Mouse (Mus musculus): ENCODE measurements at regions not wholly inside any gene's neighbourhood (a gene's known extent, or its start where the extent isn't known, plus 50 kb on each side); places are given as distances from the start of the nearest gene placed in this dataset.

DNA sequence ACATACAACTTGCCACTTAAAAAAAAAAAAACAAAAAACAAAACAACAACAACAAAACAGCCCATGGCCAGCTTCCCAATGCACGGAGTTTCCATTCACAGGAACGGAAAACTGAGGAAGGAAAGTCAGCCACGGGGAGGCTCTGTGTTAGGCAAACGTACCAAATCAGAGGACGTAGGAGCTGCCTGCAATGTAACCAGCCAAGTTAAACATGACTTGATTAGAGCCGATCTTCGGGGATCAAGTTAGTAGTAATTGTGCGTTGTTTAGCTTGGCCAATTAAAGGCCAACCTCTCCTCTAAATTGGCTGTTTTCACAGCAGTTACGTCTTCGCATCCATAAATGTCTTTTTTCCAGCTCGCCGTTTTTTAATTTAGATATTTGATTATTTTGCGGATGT, 190.7 kb downstream of the Cd83 start:
- DNase-seq, result no peak

DNA sequence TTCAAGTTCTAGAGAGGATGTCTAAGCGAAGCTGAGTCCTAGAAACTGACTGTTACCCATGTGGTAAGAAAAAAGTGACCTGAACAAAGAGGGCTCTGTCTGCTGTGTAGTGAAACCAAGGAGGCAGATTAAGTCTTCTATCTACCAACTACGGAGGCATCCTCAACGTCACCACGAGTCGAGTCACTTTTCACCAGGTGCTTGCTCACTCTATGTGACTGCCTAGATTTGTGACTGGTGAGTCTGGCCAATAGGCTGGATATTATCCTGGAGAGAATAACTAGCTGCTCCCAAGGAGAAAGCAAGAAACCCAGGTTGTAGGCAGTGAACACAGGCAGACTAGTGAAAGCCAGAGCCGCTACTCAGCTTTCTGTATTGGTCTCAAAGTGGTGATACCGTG, 191.2 kb downstream of the Cd83 start:
- no peak for DNase-seq

DNA sequence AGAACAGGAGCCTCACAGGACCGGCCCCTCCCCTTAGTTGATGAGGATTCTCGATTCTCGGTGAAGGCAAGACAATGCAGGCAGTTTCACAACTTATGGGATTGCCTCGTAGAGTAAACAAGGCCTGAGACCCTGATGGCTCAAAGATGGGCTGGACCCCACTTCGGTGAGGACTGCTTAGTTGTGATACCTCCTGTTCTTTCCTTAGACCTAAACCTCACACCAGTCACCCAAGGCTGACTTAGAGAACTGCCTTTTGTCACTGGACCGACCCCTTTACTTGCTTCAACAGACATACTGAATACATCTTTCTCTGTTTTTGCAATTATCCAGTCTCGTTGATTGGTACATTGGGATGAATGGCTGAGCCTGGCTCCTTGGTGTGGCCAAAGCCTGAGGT, 192.1 kb downstream of the Cd83 start:
- no peak for DNase-seq

DNA sequence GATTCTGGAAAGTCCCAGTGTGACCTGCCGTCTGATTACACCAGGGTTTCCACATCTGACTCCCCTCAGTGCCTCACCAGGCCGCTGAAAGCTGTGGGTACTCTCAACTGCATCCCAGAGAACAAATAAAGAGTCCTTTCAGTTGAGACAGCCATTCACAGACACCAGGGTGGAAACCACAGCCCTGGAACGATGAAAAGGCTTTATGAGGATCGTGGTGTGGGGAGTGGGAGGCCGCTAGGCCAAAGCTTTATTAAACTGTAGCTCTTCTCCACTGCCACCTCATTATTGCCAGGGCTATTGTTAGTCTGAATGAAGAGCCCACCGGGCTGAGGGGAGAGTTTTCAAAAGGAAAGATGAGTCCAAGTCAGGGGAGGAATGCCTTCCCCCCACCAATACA, 202.8 kb downstream of the Cd83 start:
- DNase-seq, result no peak

DNA sequence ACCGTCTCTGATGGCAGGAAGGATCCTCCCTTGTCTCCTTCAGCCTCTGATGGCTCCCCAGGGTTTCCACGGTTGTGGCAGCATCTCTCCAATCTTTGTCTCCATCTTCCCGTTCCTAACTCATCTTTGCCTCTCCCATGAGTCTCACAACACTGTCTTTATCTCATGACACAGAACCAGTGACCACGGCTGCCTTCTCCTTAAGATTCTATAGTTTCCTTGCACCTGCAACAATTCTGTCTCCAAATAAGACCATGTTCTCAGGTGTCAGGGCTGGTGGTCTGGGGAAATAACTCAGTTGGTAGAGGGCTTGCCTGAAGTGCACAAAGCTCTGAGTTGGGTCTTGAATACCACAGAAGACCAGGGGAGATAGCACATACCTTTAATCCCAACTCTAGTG, 203.8 kb downstream of the Cd83 start:
- no peak for DNase-seq

DNA sequence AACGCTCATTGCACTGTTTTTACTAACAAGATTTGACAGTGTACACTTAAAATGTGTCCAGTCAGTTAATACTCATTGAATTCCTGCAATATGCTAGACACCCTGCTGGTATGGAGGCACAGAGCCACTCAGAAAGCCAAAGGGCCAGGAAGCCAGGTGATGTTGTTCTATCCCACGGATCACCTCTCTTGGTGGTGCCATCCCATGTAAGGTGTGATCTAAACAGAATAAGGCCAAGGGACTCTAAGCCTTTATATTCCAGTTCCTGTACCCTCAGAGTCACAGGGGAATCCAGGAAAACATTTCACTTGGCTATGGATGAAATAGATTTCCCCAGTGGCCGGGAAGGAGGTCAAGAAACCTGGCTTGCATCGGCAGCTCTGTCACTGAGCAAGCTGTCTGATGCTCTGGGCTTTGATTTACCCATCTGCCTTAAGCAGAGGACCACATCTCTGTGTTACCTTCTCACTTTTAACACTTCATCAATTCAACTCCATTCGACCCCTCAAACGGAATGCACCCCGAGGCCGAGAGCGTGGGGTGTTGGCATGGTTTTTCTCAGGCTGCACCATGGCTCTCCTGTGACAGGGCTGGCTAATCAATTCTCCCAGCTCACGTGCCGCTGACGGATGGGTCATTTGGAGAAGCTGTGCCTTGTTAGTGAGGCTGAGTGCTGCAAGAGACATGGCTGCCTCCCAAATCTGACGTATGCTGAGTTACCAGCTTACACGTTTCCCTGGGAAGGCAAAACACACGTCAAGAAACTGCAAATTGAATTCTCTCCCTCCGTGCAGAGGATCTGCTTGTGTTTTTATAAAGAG, 205.9 kb downstream of the Cd83 start:
- DNase-seq, result no peak

DNA sequence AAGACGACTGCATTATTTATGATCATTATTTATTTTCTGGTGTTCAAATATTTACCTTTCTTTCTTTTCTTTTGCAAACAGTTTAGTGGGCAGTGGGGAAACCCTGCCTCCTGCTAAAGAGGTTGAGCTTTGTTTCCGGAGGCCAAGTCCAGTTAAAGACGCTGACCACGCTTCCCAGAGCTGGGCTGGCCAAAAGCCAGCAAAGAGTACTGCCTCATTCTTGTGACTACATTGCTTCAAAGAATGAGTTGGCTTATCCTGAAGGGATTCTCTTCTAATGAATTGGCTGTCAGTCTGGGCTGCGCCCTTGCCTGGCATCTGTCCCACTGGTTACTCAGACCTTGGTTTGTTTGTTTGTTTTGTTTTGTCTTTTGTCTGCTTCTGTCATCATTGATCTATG, 207.2 kb downstream of the Cd83 start:
- DNase-seq, result peak; percentile 81

DNA sequence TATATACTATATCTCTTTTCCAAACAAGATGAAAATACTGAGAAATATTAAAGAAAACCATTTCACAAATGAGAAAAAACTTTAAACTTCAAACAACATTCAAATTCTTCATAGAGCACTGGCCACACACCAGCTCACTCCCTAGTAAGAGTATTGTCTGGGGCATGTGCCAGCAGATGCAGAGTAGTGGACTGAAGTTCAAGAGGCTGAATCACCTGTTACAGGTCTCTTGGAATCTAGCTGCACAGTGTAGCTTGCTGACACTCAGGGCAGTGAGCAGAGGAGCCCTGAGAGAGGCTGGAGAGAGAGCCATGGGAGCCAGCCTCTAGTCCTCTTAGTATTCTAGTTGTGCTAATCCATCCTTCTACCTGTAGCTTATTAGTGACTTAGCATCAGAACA, 208.4 kb downstream of the Cd83 start:
- peak; percentile 28 for DNase-seq

DNA sequence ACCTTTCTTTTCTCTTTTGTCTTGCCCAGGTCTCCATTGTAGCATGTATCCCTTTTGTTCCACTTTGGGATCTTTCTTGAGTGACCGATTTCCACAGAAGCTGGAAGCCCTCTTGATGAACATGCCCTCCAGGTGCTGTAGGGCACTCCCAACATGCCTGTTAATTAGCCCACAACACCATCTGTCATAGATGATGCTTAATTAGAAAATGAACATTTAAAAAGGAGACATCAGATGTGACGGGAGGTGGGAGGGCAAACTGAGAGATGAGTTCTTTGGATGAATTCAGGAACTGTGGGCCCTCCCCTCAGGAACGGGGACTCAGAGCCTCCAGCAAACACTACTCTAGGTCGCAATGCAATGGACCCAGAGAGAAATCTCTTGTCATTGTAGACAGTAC, 209.8 kb downstream of the Cd83 start:
- no peak for DNase-seq

DNA sequence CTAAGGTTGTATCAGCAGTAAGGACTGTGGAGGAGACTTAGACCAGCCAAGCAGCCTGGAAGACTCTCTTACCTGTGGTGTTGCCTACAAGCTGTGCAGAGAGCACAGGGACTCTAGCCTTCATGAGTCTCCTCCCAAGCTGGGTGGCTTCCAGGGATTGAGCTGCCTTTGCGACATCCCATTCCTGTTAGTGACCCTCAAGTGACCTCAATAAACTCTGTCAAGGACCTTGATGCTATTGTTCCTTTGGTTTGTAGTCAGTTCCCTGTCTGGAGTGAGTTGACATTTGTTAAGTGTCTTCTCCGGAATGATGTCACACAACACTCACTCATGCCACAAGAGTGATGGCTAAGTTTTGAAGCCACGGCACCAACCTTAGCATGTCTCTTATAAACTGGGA, 211.0 kb downstream of the Cd83 start:
- peak; percentile 41 for DNase-seq

DNA sequence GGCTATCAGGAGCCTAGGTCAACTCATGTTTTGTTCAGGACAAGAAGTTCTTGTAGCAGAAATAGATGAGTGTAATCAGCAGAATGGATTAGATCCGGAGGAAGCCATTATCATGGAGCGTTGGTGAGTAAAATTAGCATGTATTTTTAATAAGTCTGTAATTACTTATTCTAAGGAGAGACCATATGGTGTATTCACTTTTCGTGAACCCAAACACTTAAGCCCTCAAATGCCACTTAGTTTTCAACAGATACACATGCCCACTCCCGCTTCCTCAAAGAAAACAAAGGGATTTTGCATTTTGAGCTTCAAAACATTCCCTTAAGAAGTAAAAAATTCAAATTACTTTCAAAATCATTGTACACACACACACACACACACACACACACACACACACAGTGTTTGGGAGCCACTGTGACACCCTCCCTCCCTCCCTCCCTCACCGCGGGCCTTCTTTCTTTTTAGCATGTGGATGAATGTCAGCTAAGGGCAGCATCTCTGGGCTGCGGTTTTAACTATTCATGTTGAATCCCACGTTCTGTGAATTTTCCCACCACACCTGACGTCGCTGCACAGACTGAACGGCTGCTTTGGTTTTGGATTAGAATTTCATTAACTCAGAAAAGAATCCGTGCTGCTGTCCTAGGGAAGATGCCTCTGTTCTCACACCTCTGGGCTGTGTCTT, 217.4 kb downstream of the Cd83 start:
- DNase-seq, result no peak

DNA sequence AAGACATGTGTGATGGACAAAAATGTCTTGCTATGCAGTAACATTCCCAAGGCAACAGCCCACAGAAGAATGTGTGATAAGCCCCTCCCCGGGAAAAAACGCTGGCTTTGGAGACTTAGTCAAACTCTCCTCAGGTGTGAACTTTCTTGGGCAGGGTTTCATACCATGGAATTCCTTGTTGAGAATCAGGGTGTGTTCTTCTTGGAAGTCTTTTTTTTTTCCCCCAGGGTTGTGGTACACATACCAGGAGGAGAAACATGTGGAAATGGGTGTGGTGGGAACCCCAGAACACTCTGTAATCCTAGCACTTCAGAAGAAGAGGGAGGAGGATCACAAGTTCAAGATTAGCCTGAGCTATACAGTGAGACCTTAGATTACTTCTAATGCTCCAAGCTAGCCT, 228.3 kb downstream of the Cd83 start:
- DNase-seq, result no peak

DNA sequence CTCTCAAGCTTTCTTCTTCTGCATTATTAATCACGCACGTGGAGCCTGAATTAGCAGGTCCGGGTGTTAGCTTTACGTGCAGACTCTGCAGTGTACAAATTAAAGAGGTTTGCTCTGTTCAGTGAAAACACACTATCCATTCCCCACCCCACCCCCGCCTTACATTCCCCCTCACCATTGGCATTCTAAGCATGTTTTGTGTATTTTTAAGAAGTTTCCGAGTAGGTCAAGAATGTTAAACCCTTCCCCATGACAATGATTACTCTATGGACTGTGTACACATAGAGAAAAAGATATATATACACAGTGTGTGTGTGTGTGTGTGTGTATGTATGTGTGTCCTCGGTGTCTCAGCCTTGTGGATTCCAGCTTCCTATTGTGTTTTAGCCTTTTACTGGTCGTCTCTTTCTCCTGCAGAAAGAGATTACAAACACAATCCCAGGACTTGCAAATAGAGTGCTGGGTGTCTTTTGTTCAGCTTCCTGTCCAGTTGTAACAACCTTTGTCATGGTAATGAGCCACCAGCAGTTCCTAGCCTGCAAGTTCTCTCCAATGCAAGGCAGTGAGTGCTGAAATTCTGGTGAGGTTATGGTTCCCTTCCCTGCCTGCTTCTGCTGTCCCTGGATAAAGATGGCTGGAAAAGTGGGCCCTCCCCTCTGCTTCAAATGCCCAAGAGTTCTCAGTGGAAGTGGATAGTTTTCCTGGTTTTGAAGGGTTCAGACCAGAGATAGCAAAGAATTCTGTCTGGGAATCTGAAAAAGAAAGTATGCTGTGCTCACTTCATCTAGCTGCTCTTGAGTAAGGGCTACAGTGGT, 234.1 kb downstream of the Cd83 start:
- no peak for DNase-seq

DNA sequence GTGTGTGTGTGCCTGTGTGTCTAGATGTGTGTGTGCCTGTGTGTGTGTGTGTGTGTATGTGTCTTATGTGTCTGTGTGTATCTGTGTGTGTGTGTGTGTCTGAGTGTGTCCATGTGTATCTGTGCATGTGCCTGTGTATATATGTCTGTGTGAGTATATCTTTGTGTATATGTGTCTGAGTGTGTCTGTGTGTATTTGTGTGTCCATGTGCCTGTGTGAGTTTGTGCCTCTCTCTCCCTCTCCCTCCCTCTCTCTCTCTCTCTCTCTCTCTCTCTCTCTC, 234.7 kb downstream of the Cd83 start:
- DNase-seq, result no peak

DNA sequence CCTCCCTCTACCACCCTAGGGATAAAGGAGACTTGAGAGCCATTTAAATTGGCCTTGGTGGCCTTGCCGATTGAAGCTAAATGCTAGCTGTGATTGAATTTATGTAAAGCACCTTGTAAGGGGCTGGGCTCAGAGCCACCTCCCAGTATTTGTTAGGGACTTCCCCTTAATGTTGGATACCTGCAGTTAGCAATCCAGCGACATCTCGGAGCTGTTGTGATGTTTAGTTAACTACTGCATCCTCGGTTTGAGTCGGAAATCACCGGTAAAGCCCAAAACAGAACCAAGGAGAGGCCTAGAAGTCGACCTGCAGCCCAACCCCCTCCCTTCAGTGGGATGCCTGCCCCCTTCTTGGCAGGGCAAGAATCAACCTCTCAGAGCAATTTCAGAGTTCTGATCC, 236.3 kb downstream of the Cd83 start:
- DNase-seq, result no peak

DNA sequence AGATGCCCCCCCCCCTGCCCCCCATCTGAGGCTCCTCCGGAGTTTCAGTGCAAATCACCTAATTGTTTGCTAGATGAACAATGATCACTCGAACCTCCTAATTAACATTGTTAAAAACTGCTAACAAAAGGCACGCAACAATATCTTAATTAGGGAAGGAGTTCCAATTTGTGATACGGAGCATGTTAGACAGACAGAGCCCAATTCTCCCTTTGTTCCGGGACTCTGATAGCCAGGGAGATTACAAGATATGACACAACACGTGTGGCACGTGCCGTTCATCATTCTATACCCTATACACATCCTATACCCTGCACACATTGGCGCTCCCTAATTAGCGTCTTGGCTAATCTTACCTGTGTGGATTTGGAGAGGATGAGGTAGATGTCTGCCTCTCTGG, 237.5 kb downstream of the Cd83 start:
- DNase-seq, result no peak

DNA sequence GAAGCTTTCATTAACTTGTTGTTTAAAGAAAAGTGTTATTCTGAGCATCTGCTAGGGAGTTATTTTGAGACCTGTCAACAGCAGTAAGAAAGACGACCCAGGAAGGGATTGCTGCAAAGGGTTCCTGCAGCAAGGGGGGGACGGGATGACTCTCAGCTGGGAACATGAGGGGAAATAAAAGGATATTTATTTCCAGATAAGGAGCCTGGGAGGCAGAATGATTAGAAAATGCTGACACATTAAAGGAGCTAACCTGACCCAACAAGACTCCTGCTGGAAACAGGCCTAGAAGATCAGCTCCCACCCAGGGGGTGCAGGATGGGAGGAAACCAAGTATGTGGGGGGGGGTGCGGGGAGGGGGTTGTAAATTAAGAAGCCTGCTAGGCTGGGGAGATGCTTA, 240.0 kb downstream of the Cd83 start:
- DNase-seq, result no peak

DNA sequence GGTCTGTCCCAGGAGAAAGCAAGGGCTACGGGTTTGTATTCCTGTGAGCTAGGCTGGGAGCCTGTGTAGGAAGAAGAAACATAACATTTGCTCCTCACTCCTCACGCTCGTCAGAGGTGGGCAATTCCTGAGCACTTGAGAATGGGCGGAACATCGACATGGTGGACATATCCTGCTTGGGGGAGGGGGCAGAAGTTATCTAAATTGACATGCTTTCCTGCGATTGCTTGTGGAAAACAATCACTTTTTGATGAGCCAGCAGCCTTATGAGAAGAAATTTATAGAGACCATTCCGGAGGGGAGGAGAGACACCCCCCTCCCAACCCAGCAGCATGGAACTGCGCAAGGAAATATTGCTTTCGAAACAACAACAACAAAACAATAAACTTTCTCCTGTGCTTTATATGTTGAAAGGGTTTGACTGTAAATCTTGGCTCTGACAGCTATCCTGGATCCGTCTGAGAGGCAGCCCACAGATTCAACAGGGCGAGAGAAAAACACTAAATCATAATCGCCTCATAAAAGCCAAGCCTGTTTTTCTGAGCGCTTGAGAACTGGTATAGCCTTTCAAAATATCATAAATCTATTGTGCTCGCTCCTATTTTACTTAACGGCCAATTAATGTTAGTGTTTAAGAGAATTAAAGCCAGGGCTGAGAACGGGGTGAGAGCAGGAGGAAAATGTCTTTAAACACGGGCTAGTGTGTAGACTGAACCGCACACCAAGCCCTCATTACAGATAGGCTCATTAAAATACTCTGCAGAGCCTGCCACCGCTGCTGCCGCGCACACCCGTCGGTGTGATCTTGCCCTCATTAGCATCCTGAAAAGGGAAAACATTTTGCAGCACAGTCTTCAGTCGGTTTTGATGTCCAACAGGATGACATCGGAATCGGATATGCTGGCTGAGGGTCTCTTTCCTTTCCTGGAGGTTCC, 242.0 kb downstream of the Cd83 start:
- peak; percentile 20 for DNase-seq

DNA sequence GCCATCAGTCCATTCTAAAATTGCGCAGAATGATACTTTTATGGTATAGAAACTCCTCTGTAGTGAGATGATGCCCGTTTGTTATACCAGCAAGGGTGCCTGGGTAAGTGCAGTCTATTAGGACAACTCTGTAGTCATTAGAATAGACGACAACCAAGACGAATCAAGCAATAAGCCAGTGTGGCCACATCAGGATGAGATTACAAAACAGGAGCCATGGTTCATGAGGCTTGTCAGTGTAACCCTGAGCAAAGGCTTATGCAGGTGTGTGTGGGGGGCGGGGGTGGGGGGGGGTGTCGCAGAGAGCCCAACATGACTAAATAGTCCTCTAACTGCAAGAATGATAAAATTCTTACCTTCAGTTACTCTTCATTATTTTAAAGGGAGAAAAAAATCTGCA, 243.5 kb downstream of the Cd83 start:
- no peak for DNase-seq

DNA sequence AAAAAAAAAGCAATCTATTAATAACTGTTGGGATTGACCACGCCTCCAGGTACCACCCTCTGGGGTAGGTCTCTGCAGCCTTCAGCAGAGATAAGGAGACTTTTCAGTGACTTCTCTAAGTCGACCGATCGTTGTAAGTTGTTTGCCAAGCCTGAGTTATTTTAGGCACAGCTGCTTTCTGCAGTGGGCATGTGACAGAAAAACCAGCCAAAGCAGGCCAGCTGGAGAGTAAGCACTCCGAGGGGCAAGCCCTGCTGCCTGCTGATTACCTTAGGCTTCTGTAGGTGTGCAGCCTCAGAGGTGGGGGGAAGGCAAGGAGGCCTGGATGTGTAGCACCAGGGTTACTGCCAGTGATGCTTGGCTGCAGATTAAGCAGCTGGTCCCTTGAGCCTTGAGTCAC, 246.0 kb downstream of the Cd83 start:
- DNase-seq, result no peak

DNA sequence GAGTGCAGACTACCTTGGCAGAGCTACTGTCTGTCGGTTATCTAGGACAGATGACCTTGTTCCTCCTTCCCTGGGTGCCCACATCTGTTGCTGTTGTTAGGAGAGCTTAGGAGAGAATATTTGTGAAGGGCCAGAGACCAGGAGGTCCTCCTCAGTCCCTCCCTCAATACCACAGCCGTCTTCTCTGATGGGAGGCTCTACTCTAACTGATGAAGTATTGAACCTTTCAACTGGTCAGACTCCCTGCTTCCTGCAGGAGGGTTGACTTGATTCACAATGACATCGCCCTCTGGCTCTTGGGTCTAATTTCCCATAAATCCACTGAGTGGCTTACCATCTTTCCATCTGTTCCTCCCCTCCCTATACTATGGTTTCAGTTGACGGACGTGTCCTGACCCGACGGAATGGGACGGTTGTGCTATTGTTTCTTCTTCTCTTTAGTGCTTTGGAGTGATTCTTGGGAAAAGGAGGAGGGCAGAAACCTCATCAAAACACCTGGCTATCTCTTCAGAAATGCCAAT, 253.3 kb downstream of the Cd83 start:
- DNase-seq, result no peak

DNA sequence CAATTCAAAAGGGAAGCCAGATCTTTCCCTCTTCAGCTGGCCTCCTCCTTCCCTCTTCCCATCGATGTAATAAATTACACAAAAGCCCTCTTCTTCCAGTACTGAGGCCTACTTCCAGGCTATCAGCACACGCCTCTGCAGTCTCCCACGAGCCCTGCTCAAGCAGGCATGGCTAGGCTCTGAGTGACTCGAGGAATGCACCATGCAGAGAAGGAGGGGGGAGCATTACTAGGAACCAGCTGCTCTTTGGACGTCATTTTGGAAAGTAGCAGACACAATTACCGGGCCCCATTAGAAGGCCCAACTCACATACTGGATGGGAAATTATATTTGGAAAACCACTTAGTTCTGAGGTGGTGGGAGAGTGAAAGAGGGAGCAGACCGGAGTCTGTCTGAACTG, 253.7 kb downstream of the Cd83 start:
- no peak for DNase-seq

DNA sequence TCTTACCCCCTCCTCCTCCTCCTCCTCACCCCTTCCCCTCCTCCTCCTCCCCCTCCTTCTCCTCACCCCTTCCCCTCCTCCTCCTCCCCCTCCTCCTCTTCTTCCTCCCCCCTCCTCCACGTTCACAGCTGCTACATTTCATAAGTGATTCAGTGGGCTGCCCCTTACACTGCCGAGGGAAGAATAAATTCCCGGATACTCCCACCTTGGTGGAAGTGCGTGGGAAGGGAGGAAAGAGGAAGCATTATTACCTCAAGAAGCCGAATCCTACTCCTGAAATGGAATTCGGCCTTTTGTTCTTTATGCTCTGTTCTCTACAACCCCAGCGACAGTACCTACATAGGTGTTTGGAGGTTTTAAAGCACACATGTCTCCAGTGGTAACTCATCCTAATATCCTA, 256.1 kb downstream of the Cd83 start:
- DNase-seq, result no peak
